Mouse (Mus musculus) C2C12 (cell line): Measurements from ENCODE around the gene Chrng.

ENCODE experiments used
- CEBPB ChIP-seq: IDR thresholded peaks from one replicate; pipeline ENCODE4 v1.6.1; 2011; ENCODE audit warnings: low read depth, mild to moderate bottlenecking, control low read depth, moderate library complexity
- CTCF ChIP-seq: IDR thresholded peaks from one replicate; pipeline ENCODE4 v1.5.1; 2011; ENCODE audit not compliant: control insufficient read depth, insufficient read depth, insufficient read length
- FOSL1 ChIP-seq: IDR thresholded peaks from one replicate; pipeline ENCODE4 v1.8.0; 2011; ENCODE audit warnings: mild to moderate bottlenecking, low read length; ENCODE audit not compliant: poor library complexity, insufficient read depth, severe bottlenecking
- MAX ChIP-seq: IDR thresholded peaks from one replicate; pipeline ENCODE4 v1.6.1; 2011; ENCODE audit warnings: mild to moderate bottlenecking, control low read depth
- MYOD1 ChIP-seq: IDR thresholded peaks from one replicate; pipeline ENCODE4 v1.6.1; 2011; ENCODE audit warnings: low read depth; ENCODE audit not compliant: control insufficient read depth, insufficient read length
- MYOG ChIP-seq: IDR thresholded peaks from one replicate; pipeline ENCODE4 v1.6.1; 2011; ENCODE audit not compliant: control insufficient read depth, insufficient read length; ENCODE audit errors: extremely low read depth
- USF1 ChIP-seq: IDR thresholded peaks from one replicate; pipeline ENCODE4 v1.6.1; 2011; ENCODE audit warnings: low read depth, mild to moderate bottlenecking, control low read depth, moderate library complexity

GRCm38 (mm10) chr1:87206339-87206738, 1.9 kb downstream of the Chrng start:
- TF ChIP-seq CTCF: no peak
- no peak for TF ChIP-seq MYOD1
- no peak for TF ChIP-seq USF1
- TF ChIP-seq MAX: no peak
- TF ChIP-seq MYOG: no peak
- no peak for TF ChIP-seq FOSL1
- TF ChIP-seq CEBPB: no peak
